Mouse (Mus musculus): ENCODE data around the gene Tcl1b2. TPM values are rescaled to one million over a fixed set of nuclear protein-coding genes. Genes with fewer than 3 reads are reported as not detected.
"Not testable (repeated sequence)": the region's sequence is repeated elsewhere in the genome, so short reads cannot be mapped to it uniquely, and the experiment has no call there.

Tcl1b2 gene
- polyA plus RNA-seq, 1 experiment = not detected

- H3K4me1 ChIP-seq (ENCODE audit: control insufficient read depth, insufficient read depth, low read length) = no peaks in the 10 kb centered on the region
- no peak overlapping the region for H3K4me3 ChIP-seq (ENCODE audit: insufficient read depth, low read length)
- no peak overlapping the region for H3K27ac ChIP-seq (ENCODE audit: insufficient read depth, low read length)
- TF ChIP-seq CTCF (IDR thresholded peaks at IDR 0.05; ENCODE audit: extremely low read depth, insufficient read depth, low read length) = no peak
Observed at GRCm38 (mm10) chr12:105125362-105125761, 20.5 kb upstream of the Tcl1b2 start.

GRCm38 (mm10) chr12:105126516-105126915 is 19.3 kb upstream of the Tcl1b2 start:
- no peak overlapping the region for H3K27ac ChIP-seq (ENCODE audit: insufficient read depth, low read length)
- TF ChIP-seq CTCF (IDR thresholded peaks at IDR 0.05; ENCODE audit: extremely low read depth, insufficient read depth, low read length) (no peak), POLR2A (IDR thresholded peaks at IDR 0.05; ENCODE audit: extremely low read depth, insufficient read depth, low read length) (no peak)
- no peaks in the 10 kb centered on the region for H3K4me1 ChIP-seq (ENCODE audit: control insufficient read depth, insufficient read depth, low read length)
- H3K4me3 ChIP-seq (ENCODE audit: insufficient read depth, low read length) = no peak overlapping the region

GRCm38 (mm10) chr12:105127607-105128006 is 18.2 kb upstream of the Tcl1b2 start:
- Histone ChIP-seq H3K27ac (ENCODE audit: insufficient read depth, low read length) (no peak overlapping the region), H3K4me1 (ENCODE audit: control insufficient read depth, insufficient read depth, low read length) (no peaks in the 10 kb centered on the region), H3K4me3 (ENCODE audit: insufficient read depth, low read length) (no peak overlapping the region)
- TF ChIP-seq CTCF (IDR thresholded peaks at IDR 0.05; ENCODE audit: extremely low read depth, insufficient read depth, low read length) (no peak), POLR2A (IDR thresholded peaks at IDR 0.05; ENCODE audit: extremely low read depth, insufficient read depth, low read length) (no peak)

- not testable (repeated sequence) for H3K4me1 ChIP-seq (ENCODE audit: control insufficient read depth, insufficient read depth, low read length); H3K4me3 ChIP-seq (ENCODE audit: insufficient read depth, low read length)
Observed at GRCm38 (mm10) chr12:105129494-105130205, 16.2 kb upstream of the Tcl1b2 start.

GRCm38 (mm10) chr12:105134167-105134566 is 11.6 kb upstream of the Tcl1b2 start:
- not testable (repeated sequence) for H3K4me1 ChIP-seq (ENCODE audit: control insufficient read depth, insufficient read depth, low read length); H3K27ac ChIP-seq (ENCODE audit: insufficient read depth, low read length); H3K4me3 ChIP-seq (ENCODE audit: insufficient read depth, low read length)

More at GRCm38 (mm10) chr12:105129494-105130205, 16.2 kb upstream of the Tcl1b2 start:
- not testable (repeated sequence) for H3K27ac ChIP-seq (ENCODE audit: insufficient read depth, low read length)

- H3K4me3 ChIP-seq (ENCODE audit: insufficient read depth, low read length); H3K27ac ChIP-seq (ENCODE audit: insufficient read depth, low read length); H3K4me1 ChIP-seq (ENCODE audit: control insufficient read depth, insufficient read depth, low read length): not testable (repeated sequence)
Observed at GRCm38 (mm10) chr12:105134826-105135225, 11.0 kb upstream of the Tcl1b2 start.

GRCm38 (mm10) chr12:105137729-105138128 is 8.1 kb upstream of the Tcl1b2 start:
- not testable (repeated sequence) for H3K4me1 ChIP-seq (ENCODE audit: control insufficient read depth, insufficient read depth, low read length); H3K27ac ChIP-seq (ENCODE audit: insufficient read depth, low read length); H3K4me3 ChIP-seq (ENCODE audit: insufficient read depth, low read length)

GRCm38 (mm10) chr12:105143096-105143495 is 2.7 kb upstream of the Tcl1b2 start:
- no peaks in the 10 kb centered on the region for H3K4me1 ChIP-seq (ENCODE audit: control insufficient read depth, insufficient read depth, low read length)
- TF ChIP-seq CTCF (IDR thresholded peaks at IDR 0.05; ENCODE audit: extremely low read depth, insufficient read depth, low read length) = no peak
- no peak for TF ChIP-seq POLR2A (IDR thresholded peaks at IDR 0.05; ENCODE audit: extremely low read depth, insufficient read depth, low read length)
- no peak overlapping the region for H3K4me3 ChIP-seq (ENCODE audit: insufficient read depth, low read length)
- H3K27ac ChIP-seq (ENCODE audit: insufficient read depth, low read length) = no peak overlapping the region

- not testable (repeated sequence) for H3K27ac ChIP-seq (ENCODE audit: insufficient read depth, low read length); H3K4me3 ChIP-seq (ENCODE audit: insufficient read depth, low read length); H3K4me1 ChIP-seq (ENCODE audit: control insufficient read depth, insufficient read depth, low read length)
Observed at GRCm38 (mm10) chr12:105144928-105145327, 886 bp upstream of the Tcl1b2 start.

- not testable (repeated sequence) for H3K4me1 ChIP-seq (ENCODE audit: control insufficient read depth, insufficient read depth, low read length); H3K4me3 ChIP-seq (ENCODE audit: insufficient read depth, low read length); H3K27ac ChIP-seq (ENCODE audit: insufficient read depth, low read length)
Observed at GRCm38 (mm10) chr12:105155286-105155685, 9.5 kb downstream of the Tcl1b2 start.

GRCm38 (mm10) chr12:105158842-105159241 is 13.0 kb downstream of the Tcl1b2 start:
- H3K27ac ChIP-seq (ENCODE audit: insufficient read depth, low read length) = no peak overlapping the region
- H3K4me3 ChIP-seq (ENCODE audit: insufficient read depth, low read length) = no peak overlapping the region
- no peak for TF ChIP-seq POLR2A (IDR thresholded peaks at IDR 0.05; ENCODE audit: extremely low read depth, insufficient read depth, low read length)
- TF ChIP-seq CTCF (IDR thresholded peaks at IDR 0.05; ENCODE audit: extremely low read depth, insufficient read depth, low read length) = no peak
- H3K4me1 ChIP-seq (ENCODE audit: control insufficient read depth, insufficient read depth, low read length) = no peaks in the 10 kb centered on the region

All from cortical plate, adult 2 months (tissue).